Mouse (Mus musculus) heart, embryonic 15.5 days (tissue): ENCODE measurements around the gene Atp8a2. TPM values are rescaled to one million over a fixed set of nuclear protein-coding genes. Genes with fewer than 3 reads are reported as not detected.

Experiments
- ATAC-seq: fragments of 200-750 bp; cut with Nextera tagmentation; replicated peaks from 2 replicates; pipeline ENCODE4 v1.8.0; 2017; ENCODE audit warnings: low read depth, moderate TSS enrichment; ENCODE audit not compliant: insufficient number of reproducible peaks, insufficient read depth, low FRiP score
- H3K27ac ChIP-seq: fragments of 300-500 bp; sonication (generic); 2 replicates; pipeline ENCODE4 v1.5.1; 2015; ENCODE audit warnings: mild to moderate bottlenecking, inconsistent platforms
- H3K27me3 ChIP-seq: fragments of 300-500 bp; sonication (generic); 2 replicates; pipeline ENCODE4 v1.6.1; 2015; ENCODE audit warnings: inconsistent platforms
- H3K36me3 ChIP-seq: fragments of 300-500 bp; sonication (generic); 2 replicates; pipeline ENCODE4 v1.6.1; 2015; ENCODE audit warnings: mild to moderate bottlenecking, inconsistent platforms
- H3K4me1 ChIP-seq: fragments of 300-500 bp; sonication (generic); replicated peaks from 2 replicates; pipeline ENCODE4 v1.6.1; 2015; ENCODE audit warnings: inconsistent platforms
- H3K4me2 ChIP-seq: fragments of 300-500 bp; sonication (generic); 2 replicates; pipeline ENCODE4 v1.6.1; 2015; ENCODE audit warnings: inconsistent platforms, mild to moderate bottlenecking, moderate library complexity
- H3K4me3 ChIP-seq: fragments of 300-500 bp; sonication (generic); 2 replicates; pipeline ENCODE4 v1.5.1; 2015; ENCODE audit warnings: mild to moderate bottlenecking, inconsistent platforms
- H3K9ac ChIP-seq: fragments of 300-500 bp; sonication (generic); 2 replicates; pipeline ENCODE4 v1.6.1; 2015; ENCODE audit warnings: mild to moderate bottlenecking, inconsistent platforms
- H3K9me3 ChIP-seq: fragments of 300-500 bp; sonication (generic); replicated peaks from 2 replicates; pipeline ENCODE4 v1.6.1; 2016; ENCODE audit warnings: inconsistent platforms
- WGBS: fragments of 180-500 bp; shearing (Covaris S2); methylation state at CpG from one replicate; pipeline ENCODE4 v1.1.7; 2015; ENCODE audit warnings: mixed read lengths; 5-methylcytosine and 5-hydroxymethylcytosine counted together
- polyA plus RNA-seq: library from polyadenylated mRNA; unstranded; fragments of >200 nt; fragmentation: Nextera tagmentation; extraction: Ambion mirVana; gene quantifications from 2 replicates; pipeline ENCODE4 v1.2.1, GENCODE M21; 2015

Atp8a2 gene
- polyA plus RNA-seq, 1 experiment from 2014 or later: 6.1 TPM

DNA sequence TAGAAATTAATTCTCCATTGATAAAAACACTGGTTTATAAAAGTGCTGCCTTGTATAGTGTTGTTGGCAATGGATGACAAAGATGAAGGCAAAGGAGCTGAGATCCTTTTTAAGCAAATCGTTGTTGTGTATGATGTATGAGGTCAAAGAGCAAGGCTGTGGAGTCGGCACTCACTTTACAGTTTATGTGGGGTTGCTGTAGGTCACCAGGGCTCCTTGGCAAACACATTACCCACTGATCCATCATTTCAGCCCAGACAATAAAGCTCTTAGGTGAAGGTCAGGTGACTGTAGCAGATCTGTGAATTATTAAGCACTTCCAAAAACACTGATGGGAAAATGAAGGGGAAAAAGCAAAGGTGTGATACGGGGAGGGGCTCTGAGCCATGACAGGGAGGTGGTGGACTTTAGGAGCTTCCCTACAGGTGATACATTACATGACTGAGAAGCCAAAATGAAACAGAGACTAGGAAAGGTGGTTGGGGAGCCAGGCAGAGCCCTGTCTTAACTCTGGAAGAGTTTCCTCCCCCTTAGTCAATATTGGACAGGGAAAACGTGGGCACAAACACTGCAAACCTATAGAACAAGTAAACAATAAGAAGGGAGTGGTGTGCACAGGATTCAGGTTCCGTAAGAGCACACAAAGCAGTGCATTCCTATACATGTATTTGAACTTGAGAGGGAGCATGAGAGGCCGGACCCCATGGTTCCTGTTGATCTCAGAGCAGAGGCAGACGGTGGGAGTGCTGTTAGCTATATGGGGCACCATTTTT is 389.3 kb downstream of the Atp8a2 start:
- H3K36me3 ChIP-seq: no peaks in the 10 kb centered on the region
- WGBS: 72% methylated on average over 7 of the region's 7 CpGs
- no peak overlapping the region for H3K9ac ChIP-seq
- ATAC-seq: no peak
- no peaks in the 10 kb centered on the region for H3K27me3 ChIP-seq
- H3K9me3 ChIP-seq: no peaks in the 10 kb centered on the region
- H3K27ac ChIP-seq: no peak overlapping the region
- H3K4me3 ChIP-seq: no peak overlapping the region
- no peaks in the 10 kb centered on the region for H3K4me1 ChIP-seq
- H3K4me2 ChIP-seq: no peak overlapping the region

DNA sequence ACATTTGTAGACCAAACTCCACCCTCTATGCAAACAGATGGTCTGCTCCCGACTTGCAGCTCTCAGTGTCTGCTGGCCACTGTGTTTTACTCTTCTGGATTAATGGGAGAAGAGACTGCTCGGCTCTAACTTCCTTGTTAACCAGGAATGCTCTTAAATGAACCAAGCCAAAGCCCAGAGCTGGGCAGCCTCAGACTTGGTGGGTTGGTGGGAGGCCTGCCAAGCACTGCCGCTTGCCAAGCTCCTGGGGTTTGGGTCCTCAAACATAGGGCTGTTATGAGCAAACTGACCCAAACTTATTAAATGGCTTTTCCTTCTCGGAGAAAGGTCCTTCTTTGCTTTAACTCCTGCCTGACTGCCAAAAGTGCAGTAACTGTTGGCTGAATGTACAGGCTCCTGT is 390.1 kb downstream of the Atp8a2 start:
- WGBS: 51% methylated on average over 4 of the region's 4 CpGs
- H3K27ac ChIP-seq: no peak overlapping the region
- H3K4me3 ChIP-seq: no peak overlapping the region
- no peak for ATAC-seq
- H3K27me3 ChIP-seq: no peaks in the 10 kb centered on the region
- no peak overlapping the region for H3K9ac ChIP-seq
- no peaks in the 10 kb centered on the region for H3K9me3 ChIP-seq
- H3K36me3 ChIP-seq: no peaks in the 10 kb centered on the region
- no peaks in the 10 kb centered on the region for H3K4me1 ChIP-seq
- H3K4me2 ChIP-seq: no peak overlapping the region

DNA sequence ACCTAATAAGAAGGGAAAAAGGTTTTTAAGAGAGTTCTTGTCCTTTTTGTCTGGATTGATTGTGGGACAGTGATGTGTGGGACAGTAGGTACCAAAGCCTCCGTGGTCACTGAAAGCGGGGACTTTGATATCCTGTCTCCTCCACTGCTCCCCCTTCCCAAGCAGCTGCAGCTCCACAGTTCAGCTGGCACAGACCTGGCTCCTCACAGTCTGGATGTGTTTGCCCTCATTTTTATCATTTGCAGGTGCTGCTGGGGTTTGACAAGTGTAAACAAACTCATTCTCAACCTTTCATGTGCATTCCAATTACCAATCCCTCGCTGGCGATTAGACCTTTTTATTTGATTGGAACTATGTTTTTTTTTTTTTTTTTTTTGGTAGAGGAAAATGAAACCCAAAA is 390.8 kb downstream of the Atp8a2 start:
- no peak for ATAC-seq
- no peak overlapping the region for H3K9ac ChIP-seq
- no peak overlapping the region for H3K4me3 ChIP-seq
- WGBS: 59% methylated on average over 4 of the region's 4 CpGs
- no peak overlapping the region for H3K4me2 ChIP-seq
- H3K36me3 ChIP-seq: no peaks in the 10 kb centered on the region
- H3K4me1 ChIP-seq: no peaks in the 10 kb centered on the region
- no peak overlapping the region for H3K27ac ChIP-seq
- H3K9me3 ChIP-seq: no peaks in the 10 kb centered on the region
- no peaks in the 10 kb centered on the region for H3K27me3 ChIP-seq

DNA sequence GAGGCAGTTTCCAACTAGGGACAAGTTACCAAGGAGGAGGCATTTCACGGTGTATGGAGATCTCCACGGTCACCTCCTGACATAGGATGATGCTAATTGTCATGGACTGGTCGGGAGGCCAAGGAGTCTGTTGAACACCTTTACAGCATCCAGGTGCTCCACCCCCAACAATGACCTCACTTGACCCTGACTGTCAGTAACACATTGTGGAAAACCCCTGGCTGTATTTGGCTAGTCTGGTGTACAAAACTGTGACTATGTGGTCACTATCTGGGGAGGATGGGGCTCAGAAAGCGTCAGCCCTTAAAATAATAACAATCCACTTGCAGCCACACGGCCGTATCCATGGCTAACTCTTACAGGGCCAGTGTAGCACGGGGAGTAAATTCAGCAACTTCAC is 391.3 kb downstream of the Atp8a2 start:
- no peak overlapping the region for H3K27ac ChIP-seq
- no peak overlapping the region for H3K9ac ChIP-seq
- H3K4me3 ChIP-seq: no peak overlapping the region
- no peak overlapping the region for H3K4me2 ChIP-seq
- whole genome bisulfite sequencing: 62% methylated on average over 7 of the region's 7 CpGs
- no peaks in the 10 kb centered on the region for H3K27me3 ChIP-seq
- ATAC-seq: no peak
- H3K4me1 ChIP-seq: no peaks in the 10 kb centered on the region
- no peaks in the 10 kb centered on the region for H3K9me3 ChIP-seq
- H3K36me3 ChIP-seq: no peaks in the 10 kb centered on the region

DNA sequence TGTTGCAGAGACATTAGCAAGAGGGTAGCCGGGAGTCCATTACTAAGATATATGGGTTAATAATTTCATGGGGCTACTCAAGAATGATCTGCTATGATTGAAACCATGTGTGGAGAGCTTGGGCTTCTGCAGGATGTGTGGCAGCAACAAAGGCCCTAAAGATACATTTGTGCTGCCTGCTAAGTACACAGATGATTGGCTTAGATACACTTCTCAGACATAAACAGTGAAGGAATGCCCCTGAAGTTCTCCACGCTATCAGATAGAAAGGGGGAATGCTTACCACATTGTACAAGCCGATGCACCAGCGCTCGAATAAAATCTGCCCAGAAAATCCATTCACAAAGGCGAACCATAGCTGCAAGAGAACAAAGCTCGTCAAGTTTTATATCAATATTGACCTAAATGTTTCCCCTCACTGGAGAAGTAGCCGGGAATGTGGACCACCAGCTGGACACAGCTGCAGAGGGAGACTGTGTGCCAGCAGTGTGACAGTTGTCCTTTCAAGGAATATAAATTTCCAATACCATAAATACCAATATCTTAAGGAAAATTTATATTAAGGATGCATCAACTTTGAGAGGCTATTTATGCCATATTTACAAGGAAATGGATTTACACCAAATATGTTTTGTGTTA is 394.9 kb downstream of the Atp8a2 start:
- no peak for ATAC-seq
- H3K9me3 ChIP-seq: no peaks in the 10 kb centered on the region

GRCm38 (mm10) chr14:59799511-59799910 is 397.5 kb downstream of the Atp8a2 start:
- no peak for ATAC-seq
- H3K4me3 ChIP-seq: no peak overlapping the region
- WGBS: 82% methylated on average over 3 of the region's 3 CpGs
- H3K27ac ChIP-seq: no peak overlapping the region
- no peaks in the 10 kb centered on the region for H3K4me1 ChIP-seq
- H3K4me2 ChIP-seq: no peak overlapping the region
- H3K9me3 ChIP-seq: no peaks in the 10 kb centered on the region
- H3K9ac ChIP-seq: no peak overlapping the region
- no peaks in the 10 kb centered on the region for H3K27me3 ChIP-seq
- H3K36me3 ChIP-seq: no peaks in the 10 kb centered on the region

More for the DNA sequence above, 394.9 kb downstream of the Atp8a2 start:
- Histone ChIP-seq H3K4me1 (no peaks in the 10 kb centered on the region), H3K27ac (no peak overlapping the region), H3K36me3 (no peaks in the 10 kb centered on the region), H3K4me2 (no peak overlapping the region), H3K9ac (no peak overlapping the region), H3K4me3 (no peak overlapping the region), H3K27me3 (no peaks in the 10 kb centered on the region)
- 64% methylated on average over 8 of the region's 8 CpGs for WGBS

GRCm38 (mm10) chr14:59793841-59794240 is 403.1 kb downstream of the Atp8a2 start:
- no peak overlapping the region for H3K9ac ChIP-seq
- H3K9me3 ChIP-seq: no peaks in the 10 kb centered on the region
- H3K27me3 ChIP-seq: no peaks in the 10 kb centered on the region
- WGBS: 67% methylated on average over 10 of the region's 10 CpGs
- H3K4me1 ChIP-seq: no peaks in the 10 kb centered on the region
- H3K4me3 ChIP-seq: no peak overlapping the region
- no peaks in the 10 kb centered on the region for H3K36me3 ChIP-seq
- no peak overlapping the region for H3K4me2 ChIP-seq
- H3K27ac ChIP-seq: no peak overlapping the region
- no peak for ATAC-seq

DNA sequence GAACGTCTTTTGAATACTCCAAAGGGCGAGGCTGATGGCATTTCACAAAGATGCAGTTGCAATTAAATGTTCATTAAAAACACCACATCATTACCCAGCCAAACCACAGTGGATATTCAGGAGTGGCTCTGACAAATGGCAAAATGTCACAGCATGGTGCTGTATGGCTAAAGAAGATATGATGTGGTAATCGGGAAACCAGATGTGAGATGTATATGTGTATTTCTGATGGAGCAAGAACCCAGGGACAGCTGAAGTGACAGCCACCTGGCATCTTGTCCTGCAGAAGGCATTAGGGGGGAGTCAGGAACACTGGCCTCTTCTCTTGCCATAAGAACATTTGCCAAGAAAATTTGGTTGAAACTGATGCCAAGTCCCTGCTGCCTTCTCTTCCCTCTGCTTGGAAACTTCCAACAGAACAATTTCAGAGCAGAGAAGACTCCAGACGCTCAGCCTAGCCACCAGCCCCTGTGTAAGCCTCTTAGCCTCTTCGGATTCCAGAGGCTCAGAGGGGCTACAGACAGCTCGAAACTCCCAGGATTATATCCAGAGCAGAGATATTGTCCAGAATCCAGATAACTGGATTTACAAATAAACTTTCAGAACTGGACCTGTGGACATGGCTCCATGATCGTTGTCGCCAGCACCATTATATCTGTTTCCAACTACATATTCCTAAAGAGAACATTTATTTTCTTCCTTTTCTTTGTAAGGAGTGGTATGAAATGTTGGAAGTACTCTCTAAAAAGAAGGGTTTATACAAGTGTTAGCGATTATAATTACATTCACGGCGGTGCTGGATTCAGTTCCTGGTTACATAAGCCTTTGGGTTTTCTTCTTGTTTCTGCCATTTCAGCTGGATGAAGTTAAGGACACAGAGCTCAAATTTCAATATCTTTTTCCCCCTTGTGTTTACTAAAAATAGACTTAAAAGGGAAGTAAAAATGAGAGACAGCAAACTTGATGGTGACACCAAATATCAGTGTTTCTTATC is 413.3 kb downstream of the Atp8a2 start:
- H3K4me3 ChIP-seq: no peak overlapping the region
- no peaks in the 10 kb centered on the region for H3K4me1 ChIP-seq
- H3K27me3 ChIP-seq: no peaks in the 10 kb centered on the region
- ATAC-seq: no peak
- H3K9me3 ChIP-seq: no peaks in the 10 kb centered on the region
- no peak overlapping the region for H3K9ac ChIP-seq
- no peak overlapping the region for H3K4me2 ChIP-seq
- H3K27ac ChIP-seq: no peak overlapping the region
- H3K36me3 ChIP-seq: no peaks in the 10 kb centered on the region
- 65% methylated on average over 11 of the region's 11 CpGs for WGBS

DNA sequence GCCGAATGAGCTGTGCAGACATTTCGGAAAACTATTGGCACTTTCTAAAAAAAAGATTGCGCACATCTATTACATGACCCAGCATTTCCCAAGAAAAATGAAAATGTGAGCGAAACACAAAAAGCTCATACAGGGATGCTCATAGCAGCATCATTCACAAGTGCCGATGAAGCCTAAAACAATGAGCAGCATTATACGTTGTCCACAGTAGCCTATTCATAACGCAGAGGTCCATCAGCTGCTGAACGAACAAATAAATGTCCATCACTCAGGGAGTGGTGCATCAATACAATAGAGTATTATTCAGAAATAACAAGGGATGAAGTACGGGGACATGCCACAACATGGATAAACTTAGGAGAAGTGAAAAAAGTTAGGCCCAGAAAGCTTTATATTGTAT is 416.6 kb downstream of the Atp8a2 start:
- Histone ChIP-seq H3K4me2 (no peak overlapping the region), H3K9me3 (no peaks in the 10 kb centered on the region), H3K27ac (no peak overlapping the region), H3K4me1 (no peaks in the 10 kb centered on the region), H3K4me3 (no peak overlapping the region), H3K36me3 (no peaks in the 10 kb centered on the region), H3K27me3 (no peaks in the 10 kb centered on the region), H3K9ac (no peak overlapping the region)
- 72% methylated on average over 9 of the region's 9 CpGs for WGBS
- no peak for ATAC-seq

GRCm38 (mm10) chr14:59762227-59762626 is 434.8 kb downstream of the Atp8a2 start:
- Histone ChIP-seq H3K27me3 (no peaks in the 10 kb centered on the region), H3K4me3 (no peak overlapping the region), H3K27ac (no peak overlapping the region), H3K9ac (no peak overlapping the region), H3K4me2 (no peak overlapping the region), H3K9me3 (no peaks in the 10 kb centered on the region), H3K36me3 (no peaks in the 10 kb centered on the region), H3K4me1 (no peaks in the 10 kb centered on the region)
- ATAC-seq: no peak
- 72% methylated on average over 3 of the region's 3 CpGs for WGBS

DNA sequence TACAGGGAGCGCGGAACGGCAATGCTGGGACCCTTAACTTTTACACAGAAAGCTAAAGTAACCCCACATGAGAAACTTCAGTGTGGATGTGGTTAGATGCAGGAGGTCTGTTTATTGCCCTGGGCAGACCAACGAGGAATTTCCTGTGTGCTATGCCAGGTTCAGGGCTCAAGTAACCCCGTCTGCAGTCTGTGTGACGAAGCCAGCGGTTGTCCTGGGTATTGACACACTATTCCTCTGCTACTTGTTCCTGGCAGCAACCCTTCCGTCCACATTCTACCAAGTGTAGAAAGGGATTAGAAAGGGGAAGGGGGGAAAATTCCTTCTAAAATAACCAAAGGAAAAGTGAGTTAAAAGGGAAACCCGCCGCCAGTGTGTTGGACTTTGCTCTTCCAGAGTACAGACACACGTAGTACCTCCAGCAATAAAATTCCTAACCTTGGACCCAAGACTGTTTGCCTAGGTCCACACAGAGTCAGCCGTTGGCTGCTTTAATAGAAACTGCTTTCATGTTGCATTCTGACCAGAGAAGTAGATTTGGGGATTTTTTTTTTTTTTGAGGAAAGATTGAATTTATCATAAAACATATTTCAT is 437.0 kb downstream of the Atp8a2 start:
- Histone ChIP-seq H3K36me3 (no peaks in the 10 kb centered on the region), H3K4me2 (no peak overlapping the region), H3K9ac (no peak overlapping the region), H3K27ac (no peak overlapping the region), H3K4me1 (no peaks in the 10 kb centered on the region), H3K4me3 (no peak overlapping the region), H3K27me3 (no peaks in the 10 kb centered on the region), H3K9me3 (no peaks in the 10 kb centered on the region)
- WGBS: 67% methylated on average over 12 of the region's 12 CpGs
- no peak for ATAC-seq
